Mouse (Mus musculus): ENCODE results near the gene Srd5a1.

GRCm38 (mm10) chr13:69549980-69550379 is 61.3 kb downstream of the Srd5a1 start:
- TF ChIP-seq CTCF (IDR thresholded peaks at IDR 0.05; ENCODE audit: control insufficient read depth, insufficient read depth, insufficient read length) (no peak), MYOG (IDR thresholded peaks at IDR 0.05; ENCODE audit: control insufficient read depth, extremely low read depth, insufficient read length) (no peak), MYOD1 (IDR thresholded peaks at IDR 0.05; ENCODE audit: control insufficient read depth, insufficient read length, low read depth) (no peak), USF1 (IDR thresholded peaks at IDR 0.05; ENCODE audit: low read depth) (no peak)
